Mouse (Mus musculus): ENCODE measurements around the gene Bcl6.

DNA sequence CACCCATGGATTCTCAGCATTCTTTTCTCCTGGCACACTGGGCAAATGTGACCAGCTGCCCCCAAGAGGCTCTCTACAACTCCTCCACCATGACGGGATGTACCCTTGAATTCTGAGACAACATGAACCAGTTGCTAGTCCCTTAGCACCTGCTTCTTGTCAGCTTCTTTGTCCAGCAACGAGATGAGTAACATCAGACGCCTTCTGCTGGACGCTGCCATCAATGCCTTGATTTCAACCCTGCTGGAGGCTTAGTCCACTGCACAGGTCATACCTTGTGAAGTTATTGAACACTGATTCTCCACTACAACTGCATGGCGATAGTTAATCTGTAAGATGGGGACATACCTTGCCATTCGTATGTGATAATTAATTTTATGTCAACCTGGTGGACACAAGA lies 41.0 kb downstream of the Bcl6 start:
- TF ChIP-seq POLR2A (IDR thresholded peaks at IDR 0.05; ENCODE audit: borderline replicate concordance, low read depth, low read length) (no peak), CTCF (IDR thresholded peaks at IDR 0.05; ENCODE audit: low read depth, low read length) (no peak)

Data from bone marrow macrophage, adult 2 months (primary cell).